Mouse (Mus musculus) olfactory bulb, adult 2 months (tissue): ENCODE data around the gene Tram2. TPM values are rescaled to one million over a fixed set of nuclear protein-coding genes. Genes with fewer than 3 reads are reported as not detected.
A peak's percentile ranks its signal among the peaks of the same experiment; 100 is the strongest.

Source experiments
- H3K27ac ChIP-seq: fragments of 200-500 bp; 2 replicates; pipeline ENCODE4 v1.5.1; 2012; ENCODE audit warnings: low read depth, low read length; ENCODE audit not compliant: insufficient read depth
- H3K4me1 ChIP-seq: fragments of 200-500 bp; 2 replicates; pipeline ENCODE4 v1.6.1; 2012; ENCODE audit warnings: low read length; ENCODE audit not compliant: control insufficient read depth, insufficient read depth
- H3K4me3 ChIP-seq: fragments of 200-500 bp; 2 replicates; pipeline ENCODE4 v1.5.1; 2012; ENCODE audit warnings: mild to moderate bottlenecking, low read depth, low read length, moderate library complexity; ENCODE audit not compliant: insufficient read depth
- CTCF ChIP-seq: fragments of 200-500 bp; IDR thresholded peaks from 2 replicates; pipeline ENCODE4 v1.5.1; 2012; ENCODE audit warnings: low read depth, mild to moderate bottlenecking, low read length, moderate library complexity; ENCODE audit not compliant: insufficient read depth
- POLR2A ChIP-seq: fragments of 200-500 bp; IDR thresholded peaks from 2 replicates; pipeline ENCODE4 v1.6.1; 2012; ENCODE audit warnings: mild to moderate bottlenecking, low read depth, low read length, moderate library complexity; ENCODE audit not compliant: insufficient read depth
- WGBS: fragments of 180-500 bp; shearing (Covaris S2); methylation state at CpG from one replicate; pipeline ENCODE4 v1.1.7; 2018; 5-methylcytosine and 5-hydroxymethylcytosine counted together
- polyA plus RNA-seq: library from polyadenylated mRNA; stranded (reverse); fragments of >200 nt; gene quantifications from 2 replicates; pipeline ENCODE4 v1.2.4, GENCODE M21; 2012; ENCODE audit warnings: low replicate concordance; ENCODE audit not compliant: missing spikeins, insufficient read depth, insufficient read length

Tram2 gene
- polyA plus RNA-seq, 1 experiment, result not detected

DNA sequence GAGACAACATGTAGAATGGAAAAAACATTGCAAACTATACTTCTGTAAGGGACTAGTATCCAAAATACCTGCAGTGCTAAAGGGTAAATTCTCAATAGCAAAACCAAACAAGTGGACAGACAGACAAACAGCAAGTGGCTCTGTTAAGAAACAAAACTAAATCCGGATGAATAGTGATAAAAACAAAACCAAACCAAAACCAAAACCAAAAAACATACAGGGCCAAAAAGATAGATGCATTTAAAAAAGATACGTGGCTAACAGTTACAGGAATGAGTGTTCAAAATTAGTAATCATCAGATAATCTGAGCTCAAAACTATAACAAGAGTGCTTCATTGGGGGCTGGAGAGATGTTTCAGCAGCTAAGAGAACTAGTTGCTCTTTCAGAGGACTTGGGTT is 109.4 kb downstream of the Tram2 start:
- no peak for TF ChIP-seq CTCF
- Histone ChIP-seq H3K27ac (no peak overlapping the region), H3K4me3 (no peak overlapping the region), H3K4me1 (no peaks in the 10 kb centered on the region)
- WGBS, result 96% methylated on average over 2 of the region's 2 CpGs

GRCm38 (mm10) chr1:20954876-20955275 is 124.2 kb downstream of the Tram2 start:
- Histone ChIP-seq H3K4me1 (peaks cover 7% of the 10 kb centered on the region), H3K27ac (no peak overlapping the region), H3K4me3 (no peak overlapping the region)
- 67% methylated on average over 3 of the region's 3 CpGs for WGBS
- TF ChIP-seq POLR2A, result no peak
- TF ChIP-seq CTCF, result no peak

- H3K27ac ChIP-seq, result peak overlapping the region; percentile 96
- TF ChIP-seq POLR2A, result no peak
- 2% methylated on average over 16 of the region's 16 CpGs for WGBS
- peak overlapping the region; percentile 62 for H3K4me3 ChIP-seq
- H3K4me1 ChIP-seq, result peaks cover 7% of the 10 kb centered on the region
Observed at GRCm38 (mm10) chr1:20951799-20952198, 127.2 kb downstream of the Tram2 start.

GRCm38 (mm10) chr1:20951300-20951763 is 127.7 kb downstream of the Tram2 start, which contains the start of gene Efhc1:
Efhc1 (plus strand) TSS chr1:20951626.
- TF ChIP-seq POLR2A (peak; percentile 85), CTCF (no peak)
- peak within 1 kb of the TSS; percentile 62 for H3K4me3 ChIP-seq

More at GRCm38 (mm10) chr1:20951300-20951763, 127.7 kb downstream of the Tram2 start, which contains the start of gene Efhc1:
- peaks cover 7% of the 10 kb centered on the region for H3K4me1 ChIP-seq
- H3K27ac ChIP-seq, result peak within 1 kb of the TSS; percentile 96
- 1% methylated on average over 23 of the region's 23 CpGs for WGBS

Other genes with a start within 250 kb of the Tram2 start
- 133 TPM in 1 of 2 replicates, not detected in the other for gene Paqr8, start 188.6 kb downstream of the Tram2 start, polyA plus RNA-seq
- not detected in 2 replicates for gene Efhc1, start 127.6 kb downstream of the Tram2 start, polyA plus RNA-seq
- not detected in 2 replicates for gene Tmem14a, start 139.3 kb upstream of the Tram2 start, polyA plus RNA-seq
- not detected in 2 replicates for gene Gsta3, start 161.4 kb upstream of the Tram2 start, polyA plus RNA-seq